Mouse (Mus musculus) C2C12 (cell line): ENCODE measurements around the gene Foxp1. TPM values are rescaled to one million over a fixed set of nuclear protein-coding genes. Genes with fewer than 3 reads are reported as not detected.

ENCODE experiments used
- H3K27me3 ChIP-seq: one replicate; pipeline ENCODE4 v1.6.1; 2011; ENCODE audit not compliant: control insufficient read depth, insufficient read depth, insufficient read length
- H3K36me3 ChIP-seq: one replicate; pipeline ENCODE4 v1.6.1; 2011; ENCODE audit not compliant: control insufficient read depth, insufficient read depth
- H3K4me3 ChIP-seq: one replicate; pipeline ENCODE4 v1.5.1; 2011; ENCODE audit warnings: mild to moderate bottlenecking, control low read depth; ENCODE audit not compliant: poor library complexity, insufficient read depth, severe bottlenecking
- H3K79me2 ChIP-seq: one replicate; pipeline ENCODE4 v1.6.1; 2011; ENCODE audit not compliant: control insufficient read depth, insufficient read depth
- H3K79me3 ChIP-seq: one replicate; pipeline ENCODE4 v1.6.1; 2011; ENCODE audit warnings: low read depth, control low read depth
- H3ac ChIP-seq: one replicate; pipeline ENCODE3; 2011; ENCODE audit warnings: low read depth; ENCODE audit not compliant: control insufficient read depth, insufficient read length
- CEBPB ChIP-seq: IDR thresholded peaks from one replicate; pipeline ENCODE4 v1.6.1; 2011; ENCODE audit warnings: low read depth, mild to moderate bottlenecking, control low read depth, moderate library complexity
- CTCF ChIP-seq: IDR thresholded peaks from one replicate; pipeline ENCODE4 v1.5.1; 2011; ENCODE audit not compliant: control insufficient read depth, insufficient read depth, insufficient read length
- FOSL1 ChIP-seq: IDR thresholded peaks from one replicate; pipeline ENCODE4 v1.8.0; 2011; ENCODE audit warnings: mild to moderate bottlenecking, low read length; ENCODE audit not compliant: poor library complexity, insufficient read depth, severe bottlenecking
- MAX ChIP-seq: IDR thresholded peaks from one replicate; pipeline ENCODE4 v1.6.1; 2011; ENCODE audit warnings: mild to moderate bottlenecking, control low read depth
- MYOD1 ChIP-seq: IDR thresholded peaks from one replicate; pipeline ENCODE4 v1.6.1; 2011; ENCODE audit warnings: low read depth; ENCODE audit not compliant: control insufficient read depth, insufficient read length
- MYOG ChIP-seq: IDR thresholded peaks from one replicate; pipeline ENCODE4 v1.6.1; 2011; ENCODE audit not compliant: control insufficient read depth, insufficient read length; ENCODE audit errors: extremely low read depth
- USF1 ChIP-seq: IDR thresholded peaks from one replicate; pipeline ENCODE4 v1.6.1; 2011; ENCODE audit warnings: low read depth, mild to moderate bottlenecking, control low read depth, moderate library complexity
- polyA plus RNA-seq: library from polyadenylated mRNA; unstranded; fragments of >200 nt; fragmentation: generic; extraction: Trizol; gene quantifications from one replicate; pipeline ENCODE4 v1.2.1, GENCODE M21; 2012; ENCODE audit warnings: missing spikeins

Gene Foxp1
- polyA plus RNA-seq, 1 experiment, result 25.9 TPM

- no peak overlapping the region for H3ac ChIP-seq
- no peaks in the 10 kb centered on the region for H3K79me2 ChIP-seq
- H3K79me3 ChIP-seq, result no peaks in the 10 kb centered on the region
- no peaks in the 10 kb centered on the region for H3K27me3 ChIP-seq
- peaks cover 40% of the 10 kb centered on the region for H3K36me3 ChIP-seq
- no peak overlapping the region for H3K4me3 ChIP-seq
- TF ChIP-seq USF1, result peak; percentile 2
- no peak for TF ChIP-seq MAX
Measured at GRCm38 (mm10) chr6:98973433-98973832, 549.1 kb downstream of the Foxp1 start.

DNA sequence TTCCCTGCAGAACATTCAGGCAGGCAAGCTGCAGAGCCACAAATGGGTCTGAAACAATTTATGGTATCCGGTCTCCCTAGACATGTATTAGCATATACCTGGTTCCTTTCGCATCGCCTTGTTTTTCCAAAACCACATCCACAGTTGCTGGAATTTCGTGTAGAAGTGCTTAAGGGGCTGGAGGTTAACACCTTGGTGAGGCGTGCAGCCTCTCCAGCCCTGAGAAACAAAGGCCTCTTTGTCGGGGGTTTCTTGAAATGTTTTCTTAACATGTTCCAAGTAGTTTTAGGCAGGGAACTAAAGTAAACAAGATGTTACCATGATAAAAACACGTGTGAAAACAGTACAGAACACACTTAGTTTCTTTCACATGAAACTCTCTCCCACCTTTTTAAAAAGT, 550.1 kb downstream of the Foxp1 start:
- no peaks in the 10 kb centered on the region for H3K79me2 ChIP-seq
- no peak overlapping the region for H3ac ChIP-seq
- H3K79me3 ChIP-seq, result no peaks in the 10 kb centered on the region
- peaks cover 35% of the 10 kb centered on the region for H3K36me3 ChIP-seq
- no peaks in the 10 kb centered on the region for H3K27me3 ChIP-seq
- no peak overlapping the region for H3K4me3 ChIP-seq
- no peak for TF ChIP-seq CTCF
- no peak for TF ChIP-seq MYOG
- no peak for TF ChIP-seq USF1
- TF ChIP-seq MYOD1, result no peak
- no peak for TF ChIP-seq MAX
- no peak for TF ChIP-seq CEBPB
- no peak for TF ChIP-seq FOSL1

DNA sequence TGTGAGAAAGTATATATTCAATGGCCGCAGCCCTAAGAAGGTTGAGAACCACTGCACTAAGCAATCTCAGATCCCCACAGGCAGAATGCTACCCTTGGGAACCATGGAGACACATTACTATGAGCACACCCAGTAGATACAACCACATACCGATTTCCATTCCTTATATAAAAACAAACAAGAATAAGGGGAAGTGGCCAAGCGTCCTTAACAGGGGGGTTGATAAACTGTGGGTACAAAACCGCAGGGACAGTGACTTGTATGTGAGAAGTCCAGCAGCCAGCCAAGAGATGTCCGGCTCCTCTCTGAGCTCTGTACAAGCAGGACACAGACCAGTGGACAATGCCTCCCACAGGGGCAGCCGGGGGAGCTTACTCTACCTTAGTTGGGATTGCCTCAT, 563.2 kb downstream of the Foxp1 start:
- H3K79me2 ChIP-seq, result peaks cover 17% of the 10 kb centered on the region
- no peaks in the 10 kb centered on the region for H3K27me3 ChIP-seq
- peaks cover 4% of the 10 kb centered on the region for H3K79me3 ChIP-seq
- H3K4me3 ChIP-seq, result no peak overlapping the region
- H3K36me3 ChIP-seq, result peaks cover 37% of the 10 kb centered on the region
- TF ChIP-seq CEBPB (peak; percentile 39), MYOG (no peak)
- H3ac ChIP-seq, result no peak overlapping the region

DNA sequence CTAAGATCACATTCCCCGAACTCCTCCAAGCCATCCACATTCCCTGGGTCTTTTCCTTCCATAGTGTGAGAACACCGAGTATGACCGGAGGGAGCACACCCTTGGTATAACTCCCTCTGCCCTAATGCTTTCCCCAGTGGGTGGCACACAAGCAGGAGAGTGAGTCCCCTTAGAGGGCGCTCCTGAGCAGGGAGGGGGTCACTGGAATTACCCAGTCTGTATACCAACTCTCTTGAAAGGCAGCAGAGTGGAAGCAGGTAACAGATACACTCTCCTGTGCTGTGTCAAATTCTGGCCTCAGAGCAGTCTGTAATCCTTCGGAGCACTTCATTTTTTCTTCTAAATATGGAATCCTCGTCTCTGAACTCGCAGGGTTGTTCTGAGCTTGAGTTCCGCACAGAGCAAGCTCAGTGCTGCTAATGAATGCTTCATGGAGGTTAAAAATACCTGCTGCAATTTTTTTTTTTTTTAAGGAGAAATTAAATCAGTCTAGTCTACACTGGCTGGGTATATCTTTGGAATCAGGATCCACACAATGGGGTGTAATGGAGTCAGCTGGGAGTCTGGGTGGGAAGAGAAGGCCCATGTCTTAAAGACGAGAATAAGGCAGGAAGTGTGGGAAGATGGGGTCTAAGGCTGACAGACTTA, 565.9 kb downstream of the Foxp1 start:
- Histone ChIP-seq H3K79me2 (peaks cover 17% of the 10 kb centered on the region), H3K79me3 (peaks cover 4% of the 10 kb centered on the region), H3K4me3 (no peak overlapping the region), H3K36me3 (peaks cover 38% of the 10 kb centered on the region), H3ac (no peak overlapping the region), H3K27me3 (no peaks in the 10 kb centered on the region)
- TF ChIP-seq CEBPB (no peak), CTCF (peak; percentile 52), USF1 (no peak)

- Histone ChIP-seq H3K4me3 (no peak overlapping the region), H3K27me3 (no peaks in the 10 kb centered on the region), H3K79me3 (peaks cover 4% of the 10 kb centered on the region), H3K79me2 (peaks cover 17% of the 10 kb centered on the region), H3K36me3 (peaks cover 38% of the 10 kb centered on the region), H3ac (no peak overlapping the region)
- TF ChIP-seq USF1 (no peak), CTCF (no peak), CEBPB (no peak), MYOD1 (no peak), FOSL1 (no peak), MYOG (no peak), MAX (no peak)
Measured at GRCm38 (mm10) chr6:98955706-98956105, 566.8 kb downstream of the Foxp1 start.

DNA sequence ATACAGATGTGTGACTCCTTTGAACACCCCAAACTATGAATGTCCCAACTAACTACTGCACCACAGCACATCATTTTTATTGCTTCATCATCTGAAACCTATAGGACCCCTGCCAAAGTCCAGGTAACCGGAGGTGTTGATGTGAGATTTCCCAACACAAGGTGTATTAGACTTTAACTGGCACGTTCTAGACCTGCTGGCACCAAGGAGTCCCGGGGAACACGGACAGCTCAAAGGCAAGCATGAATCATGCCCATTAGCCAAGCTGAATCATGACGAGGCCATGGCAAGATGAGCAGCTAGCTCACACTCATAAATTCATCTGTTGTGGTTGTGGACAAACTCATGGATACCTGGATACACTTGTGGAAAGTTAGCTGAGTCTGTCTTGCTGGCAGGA, 568.1 kb downstream of the Foxp1 start:
- H3K27me3 ChIP-seq, result no peaks in the 10 kb centered on the region
- peaks cover 38% of the 10 kb centered on the region for H3K36me3 ChIP-seq
- H3ac ChIP-seq, result no peak overlapping the region
- peaks cover 4% of the 10 kb centered on the region for H3K79me3 ChIP-seq
- TF ChIP-seq CEBPB (peak; percentile 43), MYOD1 (peak; percentile 52), FOSL1 (peak; percentile 16), CTCF (no peak)
- H3K79me2 ChIP-seq, result peaks cover 17% of the 10 kb centered on the region
- no peak overlapping the region for H3K4me3 ChIP-seq
